Mouse (Mus musculus): ENCODE data around the gene Gse1. TPM values are rescaled to one million over a fixed set of nuclear protein-coding genes. Genes with fewer than 3 reads are reported as not detected.

Gene Gse1
- polyA plus RNA-seq, 1 experiment from 2014 or later = 15.4 TPM

DNA sequence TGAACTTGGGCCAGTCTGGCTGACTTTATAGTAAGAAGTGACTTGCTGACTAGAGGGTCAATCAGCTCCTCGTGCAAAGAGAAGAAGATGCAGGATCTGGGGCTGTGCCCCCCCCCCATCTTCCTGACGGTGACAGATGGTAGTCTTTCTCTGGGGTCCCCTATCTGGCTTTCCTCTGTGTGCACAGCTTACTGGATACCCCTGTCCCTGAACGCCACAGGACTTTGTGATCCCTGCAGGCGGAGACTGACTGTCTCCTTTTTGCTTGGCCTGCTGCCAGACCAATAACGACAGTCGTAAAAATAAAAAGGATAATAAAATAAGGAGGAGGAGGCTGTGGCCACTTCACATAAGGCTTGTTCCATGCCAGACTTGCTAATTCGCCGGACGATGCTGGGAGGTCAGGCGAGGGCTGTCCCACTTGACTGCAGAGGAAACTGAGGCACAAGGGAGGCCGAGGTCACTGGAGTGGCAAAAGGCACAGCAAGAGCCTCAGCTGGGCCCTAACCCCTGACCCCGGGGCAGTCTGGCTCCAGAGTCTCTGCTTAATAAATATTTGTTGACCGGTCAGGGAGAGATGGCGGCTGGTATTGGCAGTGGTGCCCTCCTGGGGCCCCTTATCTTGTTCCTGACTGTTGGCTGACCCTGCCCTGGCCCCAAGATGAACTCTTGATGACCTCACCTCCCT is 264.1 kb downstream of the Gse1 start:
- Histone ChIP-seq H3K4me1 (replicated peaks) (peaks cover 73% of the 10 kb centered on the region), H3K27me3 (no peaks in the 10 kb centered on the region), H3K9me3 (no peaks in the 10 kb centered on the region), H3K27ac (replicated peaks) (no peak overlapping the region), H3K4me3 (peak overlapping the region; percentile 61), H3K36me3 (no peaks in the 10 kb centered on the region), H3K4me2 (peak overlapping the region; percentile 84), H3K9ac (peak overlapping the region; percentile 41)
- ATAC-seq (ENCODE audit: low FRiP score, low read depth) = no peak
- 19% methylated on average over 14 of the region's 14 CpGs for WGBS

- no peak for ATAC-seq (ENCODE audit: low FRiP score, low read depth)
- Histone ChIP-seq H3K36me3 (no peaks in the 10 kb centered on the region), H3K4me3 (peak overlapping the region; percentile 61), H3K9ac (peak overlapping the region; percentile 12; the same call in 1 of the 2 replicates), H3K27ac (replicated peaks) (no peak overlapping the region), H3K4me2 (peak overlapping the region; percentile 84), H3K4me1 (replicated peaks) (peaks cover 78% of the 10 kb centered on the region), H3K27me3 (no peaks in the 10 kb centered on the region), H3K9me3 (no peaks in the 10 kb centered on the region)
- WGBS = 44% methylated on average over 4 of the region's 4 CpGs
These were observed 264.6 kb downstream of the Gse1 start for GRCm38 (mm10) chr8:120492881-120493220.

DNA sequence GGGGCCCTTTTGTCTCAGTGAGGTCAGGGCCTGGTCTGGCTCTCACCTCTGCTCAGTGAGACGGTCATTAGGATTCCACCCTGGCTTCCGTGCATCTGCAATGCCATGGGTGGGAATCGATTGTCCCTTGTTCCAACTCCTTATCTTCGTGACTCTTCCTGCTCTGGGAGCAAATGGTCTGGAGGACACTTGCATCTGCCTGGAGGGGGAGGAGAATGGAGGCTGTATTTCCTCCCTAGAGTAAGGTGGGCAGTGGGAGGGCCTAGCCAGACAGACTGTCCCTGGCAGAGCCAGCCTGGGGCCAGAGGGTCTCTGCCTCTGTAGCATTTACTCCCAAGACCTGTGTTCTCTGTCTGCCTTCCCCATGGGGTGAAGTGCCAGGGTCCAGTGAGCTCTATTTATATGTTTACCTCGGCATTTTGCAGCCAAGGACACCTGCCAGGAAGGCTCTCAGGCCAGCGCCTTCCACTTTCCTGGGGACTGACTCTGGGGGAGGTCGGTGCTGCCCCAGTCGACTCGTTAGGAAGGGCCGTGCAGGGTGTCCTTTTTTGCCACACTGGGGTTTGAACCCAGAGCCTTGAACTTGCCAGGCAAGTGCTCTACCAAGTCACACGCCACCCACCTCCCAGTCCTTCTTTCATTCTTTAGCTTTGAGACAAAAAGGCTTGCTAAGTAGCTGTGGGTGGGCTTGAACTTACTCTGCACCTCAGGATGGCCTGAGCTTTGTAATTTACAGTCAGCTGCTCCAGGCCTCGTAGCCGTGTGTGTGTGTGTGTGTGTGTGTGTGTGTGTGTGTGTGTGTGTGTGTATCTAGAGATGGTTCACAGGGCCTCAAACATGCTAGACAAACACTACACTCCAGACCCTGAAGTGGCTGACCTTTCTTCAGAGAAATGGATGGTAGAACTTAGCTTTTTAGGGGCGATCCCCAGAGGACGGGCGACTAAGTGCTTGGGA is 265.5 kb downstream of the Gse1 start:
- no peaks in the 10 kb centered on the region for H3K36me3 ChIP-seq
- H3K9me3 ChIP-seq = no peaks in the 10 kb centered on the region
- no peak for ATAC-seq (ENCODE audit: low FRiP score, low read depth)
- H3K4me1 ChIP-seq (replicated peaks) = peaks cover 87% of the 10 kb centered on the region
- H3K4me3 ChIP-seq = no peak overlapping the region
- H3K27me3 ChIP-seq = no peaks in the 10 kb centered on the region
- no peak overlapping the region for H3K27ac ChIP-seq (replicated peaks)
- peak overlapping the region; percentile 84 for H3K4me2 ChIP-seq
- WGBS = 56% methylated on average over 16 of the region's 16 CpGs
- H3K9ac ChIP-seq = peak overlapping the region; percentile 17

GRCm38 (mm10) chr8:120494903-120495302 is 266.6 kb downstream of the Gse1 start:
- no peaks in the 10 kb centered on the region for H3K9me3 ChIP-seq
- WGBS = 17% methylated on average over 15 of the region's 15 CpGs
- H3K27ac ChIP-seq (replicated peaks) = peak overlapping the region; percentile 63
- no peak overlapping the region for H3K9ac ChIP-seq
- ATAC-seq (ENCODE audit: low FRiP score, low read depth) = no peak
- 0 out of 2 replicates have a peak overlapping the region, but pooled peaks have one; percentile 9 for H3K4me3 ChIP-seq
- no peaks in the 10 kb centered on the region for H3K27me3 ChIP-seq
- H3K36me3 ChIP-seq = no peaks in the 10 kb centered on the region
- H3K4me1 ChIP-seq (replicated peaks) = peaks cover 90% of the 10 kb centered on the region
- peak overlapping the region; percentile 84 for H3K4me2 ChIP-seq

- no peak overlapping the region for H3K9ac ChIP-seq
- H3K4me2 ChIP-seq = peak overlapping the region; percentile 84
- WGBS = 58% methylated on average over 5 of the region's 5 CpGs
- H3K36me3 ChIP-seq = no peaks in the 10 kb centered on the region
- H3K4me1 ChIP-seq (replicated peaks) = peaks cover 90% of the 10 kb centered on the region
- H3K4me3 ChIP-seq = no peak overlapping the region
- no peaks in the 10 kb centered on the region for H3K27me3 ChIP-seq
- ATAC-seq (ENCODE audit: low FRiP score, low read depth) = no peak
- H3K9me3 ChIP-seq = no peaks in the 10 kb centered on the region
- no peak overlapping the region; the same call in 1 of the 2 replicates for H3K27ac ChIP-seq (replicated peaks)
These were observed 267.2 kb downstream of the Gse1 start for GRCm38 (mm10) chr8:120495461-120495860.

DNA sequence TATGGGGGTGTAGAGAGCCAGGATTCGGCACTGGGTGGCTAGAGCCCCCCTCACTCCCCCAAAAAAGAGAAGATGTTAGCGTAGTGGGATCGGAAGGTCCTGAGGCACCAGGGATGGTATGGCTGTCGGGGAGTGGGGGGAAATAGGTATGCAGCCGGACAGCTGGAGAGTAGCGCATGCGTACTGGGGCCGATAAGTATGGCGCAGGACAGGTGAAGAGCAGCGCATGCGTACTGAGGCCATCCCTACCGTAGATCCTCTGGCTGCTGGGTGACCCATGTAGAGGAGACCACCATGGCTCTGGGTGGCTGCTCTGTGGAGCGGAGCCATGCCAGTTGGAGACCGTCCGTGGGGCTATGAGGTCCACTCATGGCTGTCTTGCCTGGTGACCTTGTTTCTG is 268.2 kb downstream of the Gse1 start:
- H3K9ac ChIP-seq = no peak overlapping the region
- no peak overlapping the region for H3K4me2 ChIP-seq
- H3K36me3 ChIP-seq = no peaks in the 10 kb centered on the region
- ATAC-seq (ENCODE audit: low FRiP score, low read depth) = no peak
- H3K27ac ChIP-seq (replicated peaks) = no peak overlapping the region
- no peak overlapping the region for H3K4me3 ChIP-seq
- H3K4me1 ChIP-seq (replicated peaks) = peaks cover 88% of the 10 kb centered on the region
- WGBS = 95% methylated on average over 15 of the region's 15 CpGs
- H3K27me3 ChIP-seq = no peaks in the 10 kb centered on the region
- H3K9me3 ChIP-seq = no peaks in the 10 kb centered on the region

DNA sequence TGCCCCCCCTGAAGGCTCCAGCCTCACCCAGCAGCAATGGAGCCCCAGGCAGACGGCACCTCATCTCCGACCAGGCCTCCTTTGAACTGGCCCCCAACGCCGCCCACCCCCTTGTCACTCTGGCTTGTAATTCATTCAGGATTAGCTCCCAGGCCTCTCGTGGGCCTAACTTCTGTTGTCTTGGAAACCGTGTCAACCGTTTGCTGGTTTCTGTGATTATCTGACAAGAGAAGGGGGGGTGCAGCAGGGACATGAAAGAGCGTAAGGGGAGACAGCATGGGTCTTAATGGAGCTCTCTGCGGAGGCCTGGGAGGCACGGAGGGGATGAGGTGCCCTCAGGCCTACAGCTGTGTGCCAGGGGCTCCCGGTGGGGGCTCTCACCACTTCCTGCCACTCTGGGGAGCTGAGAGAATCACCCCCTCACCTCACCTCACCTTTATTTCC is 269.3 kb downstream of the Gse1 start:
- Histone ChIP-seq H3K9ac (no peak overlapping the region; the same call in 1 of the 2 replicates), H3K27me3 (no peaks in the 10 kb centered on the region), H3K9me3 (no peaks in the 10 kb centered on the region), H3K36me3 (no peaks in the 10 kb centered on the region), H3K4me3 (no peak overlapping the region), H3K4me1 (replicated peaks) (peaks cover 83% of the 10 kb centered on the region), H3K4me2 (peak overlapping the region; percentile 33), H3K27ac (replicated peaks) (no peak overlapping the region)
- WGBS = 19% methylated on average over 11 of the region's 11 CpGs
- ATAC-seq (ENCODE audit: low FRiP score, low read depth) = no peak

DNA sequence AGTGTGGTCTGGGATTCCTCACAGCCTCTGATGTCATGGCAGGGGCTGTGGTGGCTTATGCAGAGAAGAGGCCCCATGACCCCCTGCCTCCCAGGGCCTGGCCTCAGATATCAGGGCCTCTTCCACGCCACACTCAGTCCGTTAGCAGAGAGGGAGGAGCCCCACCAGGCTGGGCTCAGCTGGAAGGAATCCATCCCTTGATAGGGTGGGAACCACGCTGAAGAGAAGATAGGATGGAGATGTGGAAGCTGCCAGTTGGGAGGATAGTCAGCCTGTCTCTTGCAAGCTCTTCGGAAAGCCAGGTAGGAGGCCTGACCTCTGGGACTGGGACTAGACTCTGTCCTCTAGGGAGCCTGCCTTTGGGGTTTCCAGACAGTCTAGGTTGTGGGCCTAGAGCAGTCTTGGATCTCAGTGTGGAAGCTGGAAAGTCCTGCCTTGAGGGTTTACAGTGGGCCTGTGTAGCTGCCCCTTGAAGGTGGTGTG is 270.1 kb downstream of the Gse1 start:
- Histone ChIP-seq H3K27me3 (no peaks in the 10 kb centered on the region), H3K9me3 (no peaks in the 10 kb centered on the region), H3K4me3 (no peak overlapping the region), H3K36me3 (no peaks in the 10 kb centered on the region), H3K4me1 (replicated peaks) (peaks cover 83% of the 10 kb centered on the region), H3K9ac (no peak overlapping the region), H3K27ac (replicated peaks) (peak overlapping the region; percentile 27; the same call in 1 of the 2 replicates), H3K4me2 (peak overlapping the region; percentile 33)
- peak; percentile 24; the same call in 1 of the 2 replicates for ATAC-seq (ENCODE audit: low FRiP score, low read depth)
- WGBS = 26% methylated on average over 4 of the region's 4 CpGs

GRCm38 (mm10) chr8:120498926-120499605 is 270.8 kb downstream of the Gse1 start:
- ATAC-seq (ENCODE audit: low FRiP score, low read depth) = peak; percentile 13; the same call in 1 of the 2 replicates

DNA sequence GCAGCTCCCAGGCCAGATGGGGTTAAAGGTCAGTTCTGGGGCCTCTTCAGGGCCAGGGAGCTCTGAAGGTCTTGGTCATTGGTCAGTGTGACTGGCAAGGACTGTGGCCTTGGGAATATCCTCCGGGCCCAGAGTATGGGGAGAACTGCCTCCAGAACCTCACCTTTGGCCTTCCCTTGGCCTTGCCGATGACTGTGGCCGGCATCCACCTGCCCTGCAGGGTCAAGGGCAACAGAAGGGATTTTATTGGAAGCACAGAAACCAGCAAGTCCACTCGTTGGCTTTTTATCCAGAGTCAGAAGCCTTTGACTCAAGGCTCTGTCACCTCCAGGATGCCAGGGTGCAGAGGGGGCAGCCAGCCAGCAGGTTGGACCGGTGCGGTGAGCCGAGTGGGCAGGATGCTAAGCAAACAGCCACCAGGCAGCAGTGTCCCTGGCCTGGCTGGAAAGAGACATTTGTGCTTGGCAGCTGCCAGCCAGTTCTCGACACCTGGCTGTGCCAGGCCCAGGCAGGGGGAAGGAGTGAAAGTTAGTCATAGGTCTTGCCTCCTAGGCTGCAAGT is 272.5 kb downstream of the Gse1 start:
- H3K27ac ChIP-seq (replicated peaks) = no peak overlapping the region
- peaks cover 84% of the 10 kb centered on the region for H3K4me1 ChIP-seq (replicated peaks)
- H3K9ac ChIP-seq = no peak overlapping the region
- no peaks in the 10 kb centered on the region for H3K9me3 ChIP-seq
- no peaks in the 10 kb centered on the region for H3K27me3 ChIP-seq
- 76% methylated on average over 8 of the region's 8 CpGs for WGBS
- no peaks in the 10 kb centered on the region for H3K36me3 ChIP-seq
- H3K4me3 ChIP-seq = no peak overlapping the region
- ATAC-seq (ENCODE audit: low FRiP score, low read depth) = no peak
- H3K4me2 ChIP-seq = no peak overlapping the region

More at GRCm38 (mm10) chr8:120498926-120499605, 270.8 kb downstream of the Gse1 start:
- Histone ChIP-seq H3K27ac (replicated peaks) (peak overlapping the region; percentile 27; the same call in 1 of the 2 replicates), H3K4me3 (no peak overlapping the region), H3K27me3 (no peaks in the 10 kb centered on the region), H3K4me1 (replicated peaks) (peaks cover 83% of the 10 kb centered on the region), H3K4me2 (peak overlapping the region; percentile 33), H3K36me3 (no peaks in the 10 kb centered on the region), H3K9me3 (no peaks in the 10 kb centered on the region), H3K9ac (no peak overlapping the region)
- WGBS = 19% methylated on average over 9 of the region's 9 CpGs

DNA sequence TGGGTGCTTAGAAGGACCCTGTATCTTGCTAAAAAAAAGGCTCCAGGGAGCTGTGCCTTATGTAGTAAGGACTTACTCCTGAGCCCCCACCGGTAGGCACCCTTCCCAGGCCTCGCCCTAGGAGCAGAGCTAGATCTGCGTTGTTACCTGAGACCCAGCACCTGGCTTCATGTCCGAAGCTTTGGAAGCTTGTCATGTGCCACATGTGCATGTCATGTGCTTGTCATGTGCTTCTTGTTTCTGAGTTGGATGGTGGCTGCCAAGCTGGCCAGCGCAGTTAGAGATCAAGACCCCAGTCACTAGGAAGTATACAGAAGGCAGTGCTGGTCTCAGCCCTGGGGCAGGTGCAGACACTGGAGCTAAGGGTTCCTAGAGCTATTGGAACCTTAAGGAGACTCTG is 273.2 kb downstream of the Gse1 start:
- Histone ChIP-seq H3K4me2 (no peak overlapping the region), H3K9me3 (no peaks in the 10 kb centered on the region), H3K4me3 (no peak overlapping the region), H3K36me3 (no peaks in the 10 kb centered on the region), H3K27me3 (no peaks in the 10 kb centered on the region), H3K9ac (no peak overlapping the region), H3K4me1 (replicated peaks) (peaks cover 90% of the 10 kb centered on the region), H3K27ac (replicated peaks) (no peak overlapping the region)
- ATAC-seq (ENCODE audit: low FRiP score, low read depth) = no peak
- WGBS = 91% methylated on average over 5 of the region's 5 CpGs
